Mouse (Mus musculus) hindbrain, embryonic 10.5 days (tissue): ENCODE results near the gene Nap1l4. TPM values are rescaled to one million over a fixed set of nuclear protein-coding genes. Genes with fewer than 3 reads are reported as not detected.

Source experiments
- DNase-seq: peaks from one replicate; pipeline ENCODE4 v3.0.0-alpha.2; 2017; ENCODE audit warnings: low spot score
- H3K27ac ChIP-seq: fragments of 300-500 bp; sonication (generic); 2 replicates; pipeline ENCODE4 v1.5.1; 2016; ENCODE audit warnings: mild to moderate bottlenecking, moderate library complexity
- H3K27me3 ChIP-seq: fragments of 300-500 bp; sonication (generic); 2 replicates; pipeline ENCODE4 v1.6.1; 2016; ENCODE audit warnings: mild to moderate bottlenecking; ENCODE audit not compliant: poor library complexity, insufficient read depth, severe bottlenecking
- H3K36me3 ChIP-seq: fragments of 300-500 bp; sonication (generic); 2 replicates; pipeline ENCODE4 v1.6.1; 2016; ENCODE audit warnings: mild to moderate bottlenecking, moderate library complexity
- H3K4me1 ChIP-seq: fragments of 300-500 bp; sonication (generic); replicated peaks from 2 replicates; pipeline ENCODE4 v1.6.1; 2016; ENCODE audit warnings: mild to moderate bottlenecking
- H3K4me3 ChIP-seq: fragments of 300-500 bp; sonication (generic); 2 replicates; pipeline ENCODE4 v1.5.1; 2016; ENCODE audit warnings: mild to moderate bottlenecking, moderate library complexity
- H3K9me3 ChIP-seq: fragments of 300-500 bp; sonication (generic); 2 replicates; pipeline ENCODE4 v1.6.1; 2016; ENCODE audit warnings: mild to moderate bottlenecking, moderate library complexity
- WGBS: fragments of 180-500 bp; shearing (Covaris S2); methylation state at CpG from one replicate; pipeline ENCODE4 v1.1.7; 2016; 5-methylcytosine and 5-hydroxymethylcytosine counted together
- polyA plus RNA-seq: library from polyadenylated mRNA; unstranded; fragments of >200 nt; fragmentation: Nextera tagmentation; extraction: Ambion mirVana; gene quantifications from 2 replicates; pipeline ENCODE4 v1.2.1, GENCODE M21; 2016

Nap1l4 gene
- 365 and 372 TPM in 2 replicates for polyA plus RNA-seq

DNA sequence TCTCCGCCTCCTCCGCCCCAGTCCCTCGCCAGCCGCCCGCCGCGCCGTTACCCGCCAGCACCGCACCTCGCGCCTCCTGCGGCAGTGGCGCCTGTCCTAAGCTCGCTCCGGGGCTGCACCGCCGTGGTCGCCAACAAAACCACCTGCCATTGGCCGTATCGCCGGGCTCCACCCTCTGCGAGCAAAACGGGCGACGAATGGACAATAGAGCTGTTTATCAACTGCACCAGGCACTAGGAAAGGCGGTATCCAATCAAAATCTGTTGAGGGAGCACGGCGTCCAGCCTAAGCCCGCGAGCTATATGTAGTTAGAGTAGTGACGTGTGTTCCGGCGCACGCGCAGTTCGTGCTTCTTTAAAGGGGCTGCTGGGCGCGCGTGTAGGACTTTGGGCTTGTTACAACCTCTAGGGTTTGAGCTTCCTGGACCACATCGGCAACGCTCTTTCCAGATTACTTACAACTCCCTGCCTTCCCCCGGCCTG, at the start of gene Nap1l4:
Nap1l4 (minus strand) TSS at position 131 of the 482 bp plus-strand sequence.
- peaks cover 31% of the 10 kb centered on the region for H3K4me1 ChIP-seq
- under 1% methylated on average over 43 of the region's 43 CpGs for WGBS
- peak; percentile 99 for DNase-seq
- peaks cover 29% of the 10 kb centered on the region for H3K36me3 ChIP-seq
- H3K4me3 ChIP-seq: peak within 1 kb of the TSS; percentile 96
- no peaks in the 10 kb centered on the region for H3K9me3 ChIP-seq
- no peaks in the 10 kb centered on the region for H3K27me3 ChIP-seq
- peak within 1 kb of the TSS; percentile 97 for H3K27ac ChIP-seq

- H3K36me3 ChIP-seq: peaks cover 66% of the 10 kb centered on the region
- H3K4me1 ChIP-seq: peaks cover 14% of the 10 kb centered on the region
- DNase-seq: no peak
- no peak overlapping the region for H3K27ac ChIP-seq
- 94% methylated on average over 5 of the region's 5 CpGs for WGBS
- no peaks in the 10 kb centered on the region for H3K27me3 ChIP-seq
- H3K9me3 ChIP-seq: no peaks in the 10 kb centered on the region
- no peak overlapping the region for H3K4me3 ChIP-seq
Observed at GRCm38 (mm10) chr7:143594865-143595264, 46.0 kb upstream of the Nap1l4 start.

DNA sequence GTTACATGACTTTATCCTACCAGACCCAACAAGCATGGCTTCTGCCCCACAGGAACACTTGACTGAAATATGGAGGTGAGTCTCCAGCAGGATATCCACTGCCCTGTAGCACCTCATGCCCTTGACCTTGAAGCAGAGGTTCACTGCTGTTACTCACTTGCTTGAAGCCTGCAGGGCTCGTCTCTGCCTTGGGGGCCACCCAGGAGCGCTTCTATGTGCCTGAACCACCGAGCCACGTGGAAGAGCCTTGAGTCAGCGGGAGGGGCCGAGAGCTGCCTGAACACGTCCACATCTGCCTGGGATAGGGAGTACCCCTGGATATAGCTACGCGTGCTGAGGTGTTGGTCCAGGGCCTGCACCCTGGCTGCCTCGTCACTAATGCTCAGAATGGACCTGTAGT, 43.3 kb upstream of the Nap1l4 start:
- no peaks in the 10 kb centered on the region for H3K27me3 ChIP-seq
- 87% methylated on average over 10 of the region's 10 CpGs for WGBS
- H3K4me1 ChIP-seq: no peaks in the 10 kb centered on the region
- peaks cover 90% of the 10 kb centered on the region for H3K36me3 ChIP-seq
- no peak overlapping the region for H3K27ac ChIP-seq
- H3K4me3 ChIP-seq: no peak overlapping the region
- no peak for DNase-seq
- H3K9me3 ChIP-seq: no peaks in the 10 kb centered on the region

DNA sequence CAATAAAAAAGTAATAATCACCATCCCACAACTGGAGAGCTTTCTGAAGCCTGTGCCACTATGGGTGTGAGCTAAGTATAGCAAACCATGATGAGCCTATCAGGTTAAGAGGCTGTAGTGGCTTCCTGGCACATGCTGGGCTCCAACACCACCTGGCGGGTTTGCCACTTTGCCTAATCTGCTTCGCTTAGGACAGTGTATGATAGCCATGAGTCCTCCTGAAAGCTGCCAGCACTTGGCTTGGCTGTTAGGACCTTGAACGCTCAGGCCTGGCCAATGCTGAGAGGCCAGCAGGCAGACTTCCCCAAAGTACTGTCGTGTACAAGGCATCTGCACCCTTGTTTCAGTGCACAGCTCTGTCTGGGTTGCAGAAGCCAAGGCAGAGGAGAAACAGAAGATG, 39.1 kb upstream of the Nap1l4 start:
- no peaks in the 10 kb centered on the region for H3K9me3 ChIP-seq
- H3K4me1 ChIP-seq: no peaks in the 10 kb centered on the region
- no peak overlapping the region for H3K27ac ChIP-seq
- H3K4me3 ChIP-seq: no peak overlapping the region
- no peaks in the 10 kb centered on the region for H3K27me3 ChIP-seq
- peaks cover 99% of the 10 kb centered on the region for H3K36me3 ChIP-seq
- 89% methylated on average over 4 of the region's 4 CpGs for WGBS
- DNase-seq: no peak

- H3K4me3 ChIP-seq: no peak overlapping the region
- no peaks in the 10 kb centered on the region for H3K27me3 ChIP-seq
- DNase-seq: no peak
- no peak overlapping the region for H3K27ac ChIP-seq
- peaks cover 99% of the 10 kb centered on the region for H3K36me3 ChIP-seq
- no peaks in the 10 kb centered on the region for H3K9me3 ChIP-seq
- 87% methylated on average over 5 of the region's 5 CpGs for WGBS
- no peaks in the 10 kb centered on the region for H3K4me1 ChIP-seq
Observed at GRCm38 (mm10) chr7:143587586-143587985, 38.7 kb upstream of the Nap1l4 start.

DNA sequence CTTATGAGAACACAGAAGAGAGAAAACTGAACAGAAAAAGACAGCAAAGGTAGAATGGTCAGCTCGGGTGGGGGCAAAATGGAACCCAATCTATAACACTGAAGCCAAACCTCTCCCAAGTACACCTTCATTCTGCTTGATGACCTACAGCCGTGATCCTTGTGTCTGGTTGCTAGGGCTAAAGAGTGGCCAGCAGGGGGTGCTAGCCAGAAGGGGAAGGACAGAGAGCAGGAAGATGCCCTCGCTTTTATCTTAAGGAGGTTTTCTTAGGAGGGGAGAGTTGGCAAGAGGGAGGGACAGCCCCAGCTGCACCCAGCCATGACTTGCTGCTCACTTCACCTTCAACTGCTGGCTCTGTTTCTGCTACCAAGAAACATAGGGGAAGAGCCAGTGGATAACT, 35.0 kb upstream of the Nap1l4 start:
- Histone ChIP-seq H3K36me3 (peaks cover 98% of the 10 kb centered on the region), H3K4me1 (peaks cover 10% of the 10 kb centered on the region; the same call in 1 of the 2 replicates), H3K27me3 (no peaks in the 10 kb centered on the region), H3K27ac (no peak overlapping the region), H3K4me3 (no peak overlapping the region), H3K9me3 (no peaks in the 10 kb centered on the region)
- 43% methylated on average over 3 of the region's 3 CpGs for WGBS
- DNase-seq: peak; percentile 60

GRCm38 (mm10) chr7:143583025-143583424, 34.1 kb upstream of the Nap1l4 start:
- no peak for DNase-seq
- Histone ChIP-seq H3K27ac (no peak overlapping the region), H3K9me3 (no peaks in the 10 kb centered on the region), H3K4me3 (no peak overlapping the region), H3K27me3 (no peaks in the 10 kb centered on the region), H3K4me1 (peaks cover 10% of the 10 kb centered on the region; the same call in 1 of the 2 replicates), H3K36me3 (peaks cover 98% of the 10 kb centered on the region)
- WGBS: 91% methylated on average over 5 of the region's 5 CpGs

DNA sequence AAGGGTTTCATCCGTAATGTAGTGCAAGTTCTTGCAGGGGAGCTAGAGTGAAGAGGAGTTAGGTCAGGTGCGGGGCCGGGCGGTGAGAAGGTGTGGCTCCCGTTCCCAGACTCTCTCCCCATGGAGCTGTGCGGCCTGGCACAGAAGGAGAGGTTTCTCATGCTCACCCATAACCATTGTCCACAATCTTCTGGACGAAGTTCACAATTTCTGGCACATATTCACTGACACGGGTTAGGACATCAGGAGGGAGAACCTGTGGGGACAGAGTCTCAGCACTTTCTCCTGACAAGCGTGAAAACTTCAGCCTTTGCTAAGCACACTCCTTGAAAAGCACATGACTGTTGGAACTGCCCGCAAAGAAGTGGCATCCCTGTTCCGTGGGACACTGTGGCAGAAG, 26.8 kb upstream of the Nap1l4 start:
- 95% methylated on average over 11 of the region's 11 CpGs for WGBS
- Histone ChIP-seq H3K9me3 (no peaks in the 10 kb centered on the region), H3K4me1 (peaks cover 9% of the 10 kb centered on the region; the same call in 1 of the 2 replicates), H3K4me3 (no peak overlapping the region), H3K27ac (no peak overlapping the region), H3K27me3 (no peaks in the 10 kb centered on the region), H3K36me3 (peaks cover 99% of the 10 kb centered on the region)
- no peak for DNase-seq

DNA sequence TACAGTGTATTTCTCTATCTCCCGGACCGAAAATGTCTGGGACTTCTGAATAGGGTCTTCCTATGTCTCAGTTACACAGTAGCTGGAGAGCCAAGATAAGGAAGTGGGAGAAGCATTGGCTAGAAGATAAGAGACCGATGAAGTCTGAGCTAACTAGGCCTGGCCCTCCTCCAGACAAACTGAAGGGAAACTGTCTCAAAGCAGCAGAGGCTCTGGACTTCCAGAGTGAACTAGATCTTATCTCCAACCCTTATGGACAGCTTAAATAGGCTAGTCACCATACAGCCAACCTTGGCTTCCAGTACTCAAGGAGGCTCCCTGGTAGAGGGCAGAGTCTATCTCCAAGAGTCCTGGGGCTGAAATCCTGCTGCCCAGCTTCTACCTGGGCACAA, 16.7 kb upstream of the Nap1l4 start:
- 92% methylated on average over 3 of the region's 3 CpGs for WGBS
- Histone ChIP-seq H3K27me3 (no peaks in the 10 kb centered on the region), H3K9me3 (no peaks in the 10 kb centered on the region), H3K27ac (no peak overlapping the region), H3K36me3 (peaks cover 100% of the 10 kb centered on the region), H3K4me1 (no peaks in the 10 kb centered on the region), H3K4me3 (no peak overlapping the region)
- DNase-seq: no peak

GRCm38 (mm10) chr7:143565015-143565647, 16.2 kb upstream of the Nap1l4 start:
- H3K9me3 ChIP-seq: no peaks in the 10 kb centered on the region
- peaks cover 100% of the 10 kb centered on the region for H3K36me3 ChIP-seq
- DNase-seq: no peak
- 96% methylated on average over 6 of the region's 6 CpGs for WGBS
- H3K27me3 ChIP-seq: no peaks in the 10 kb centered on the region
- H3K4me1 ChIP-seq: no peaks in the 10 kb centered on the region
- H3K27ac ChIP-seq: no peak overlapping the region
- H3K4me3 ChIP-seq: no peak overlapping the region

DNA sequence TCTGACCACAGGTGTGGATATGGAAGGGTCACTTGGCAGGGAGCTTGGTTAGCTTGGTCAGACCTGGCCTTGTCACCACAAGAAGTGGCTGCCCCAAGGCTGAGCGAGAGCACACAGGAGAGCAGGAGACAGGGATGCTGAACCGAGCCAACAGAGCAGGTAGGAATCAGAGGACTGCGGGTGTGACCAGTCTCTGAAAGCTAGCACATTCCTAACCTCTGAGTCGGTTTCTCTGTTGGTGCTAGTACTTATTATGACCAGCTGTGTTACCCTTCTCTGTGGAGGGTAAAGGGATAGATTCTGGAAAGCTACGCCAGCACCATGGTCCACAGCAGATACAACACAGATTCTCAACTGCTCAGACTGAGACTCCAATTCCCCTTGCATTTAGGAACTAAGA, 14.9 kb upstream of the Nap1l4 start:
- Histone ChIP-seq H3K4me3 (no peak overlapping the region), H3K36me3 (peaks cover 100% of the 10 kb centered on the region), H3K9me3 (no peaks in the 10 kb centered on the region), H3K27ac (no peak overlapping the region), H3K4me1 (no peaks in the 10 kb centered on the region), H3K27me3 (no peaks in the 10 kb centered on the region)
- no peak for DNase-seq
- 92% methylated on average over 5 of the region's 5 CpGs for WGBS

DNA sequence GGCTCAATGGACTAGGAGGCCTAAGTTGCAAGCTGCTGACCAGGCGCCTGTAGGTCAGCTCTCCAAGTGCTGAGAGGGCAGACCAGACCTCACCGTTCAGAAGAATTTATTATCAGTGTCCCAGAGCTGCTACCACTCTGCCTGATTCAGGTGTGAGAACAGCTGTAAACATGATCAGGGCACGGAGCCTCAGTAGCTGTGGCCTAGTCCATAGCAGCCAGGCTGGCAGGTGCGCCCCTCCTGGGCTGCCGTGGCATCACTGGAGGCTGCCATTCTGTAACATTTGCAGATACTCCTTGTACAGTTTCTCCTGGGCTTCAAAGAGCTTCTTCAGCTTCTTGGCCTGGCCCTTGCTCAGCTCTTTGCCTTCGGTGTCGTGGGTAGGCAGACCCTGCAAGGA, 8.7 kb upstream of the Nap1l4 start:
- H3K27ac ChIP-seq: 0 out of 2 replicates have a peak overlapping the region, but pooled peaks have one; percentile 23
- no peaks in the 10 kb centered on the region for H3K4me1 ChIP-seq
- no peak overlapping the region for H3K4me3 ChIP-seq
- no peaks in the 10 kb centered on the region for H3K9me3 ChIP-seq
- no peaks in the 10 kb centered on the region for H3K27me3 ChIP-seq
- peaks cover 94% of the 10 kb centered on the region for H3K36me3 ChIP-seq
- DNase-seq: no peak
- WGBS: 94% methylated on average over 7 of the region's 7 CpGs

DNA sequence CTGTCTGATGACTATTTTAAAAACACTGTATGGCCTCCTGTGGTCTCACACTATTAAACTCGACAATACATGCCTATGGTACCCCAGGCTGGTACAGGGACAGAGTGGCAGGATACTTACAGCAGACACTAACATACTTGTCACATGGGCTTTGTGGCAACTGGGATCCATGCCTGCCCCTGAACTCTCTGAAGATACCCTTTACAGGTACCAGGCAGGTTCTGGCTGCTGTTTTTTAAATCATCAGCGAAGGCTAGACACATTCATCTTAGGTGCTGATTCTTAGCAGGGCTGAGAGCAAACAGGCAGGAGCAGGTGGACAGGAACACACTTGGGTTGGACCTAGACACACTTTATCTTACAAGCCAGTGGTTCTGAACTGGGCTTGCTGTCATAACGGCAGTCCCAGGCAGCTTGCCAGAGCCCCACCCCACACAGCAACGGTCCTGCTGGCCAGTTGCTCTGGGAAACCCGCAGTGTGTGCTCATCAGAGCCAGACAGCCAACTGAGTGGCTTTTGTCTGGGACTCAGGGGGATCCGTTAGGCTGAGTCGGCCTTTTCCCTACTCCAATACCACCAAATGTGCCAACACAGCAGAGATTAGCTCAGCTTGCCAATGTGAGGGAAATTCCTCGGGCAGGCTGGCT, 8.2 kb upstream of the Nap1l4 start:
- H3K27me3 ChIP-seq: no peaks in the 10 kb centered on the region
- H3K27ac ChIP-seq: 0 out of 2 replicates have a peak overlapping the region, but pooled peaks have one; percentile 23
- H3K4me3 ChIP-seq: no peak overlapping the region
- peaks cover 89% of the 10 kb centered on the region for H3K36me3 ChIP-seq
- 87% methylated on average over 8 of the region's 8 CpGs for WGBS
- H3K4me1 ChIP-seq: no peaks in the 10 kb centered on the region
- H3K9me3 ChIP-seq: no peaks in the 10 kb centered on the region
- DNase-seq: no peak
